Mouse (Mus musculus) liver, embryonic 18 days (tissue): Measurements from ENCODE around the gene Ptpn4. TPM values are rescaled to one million over a fixed set of nuclear protein-coding genes. Genes with fewer than 3 reads are reported as not detected.

ENCODE experiments used
- polyA plus RNA-seq: library from polyadenylated mRNA; depleted of rRNA; stranded (reverse); fragments of >200 nt; gene quantifications from 2 replicates; pipeline ENCODE4 v1.2.3, GENCODE M21; 2012; rRNA removed

The Ptpn4 gene
- polyA plus RNA-seq, result 1.4 TPM in 2 replicates

GRCm38 (mm10) chr1:119837035-119837751 lies at the start of gene Ptpn4:
Gene Ptpn4, minus strand, starts transcription at chr1:119837613.

GRCm38 (mm10) chr1:119648205-119649111 lies 189.0 kb downstream of the Ptpn4 start, which contains the start of gene Epb41l5:
Gene Epb41l5, minus strand, starts transcription at chr1:119649000.

Other genes with a start within 250 kb of the Ptpn4 start
- 16.1 and 18.5 TPM in 2 replicates for gene Epb41l5, start 188.6 kb downstream of the Ptpn4 start, polyA plus RNA-seq
- gene Tmem177, start 75.6 kb upstream of the Ptpn4 start, polyA plus RNA-seq, result 2.5 and 2.6 TPM in 2 replicates
- gene Cfap221, start 159.6 kb upstream of the Ptpn4 start, polyA plus RNA-seq, result 0.04 and 0.06 TPM in 2 replicates
- gene Sctr, start 169.3 kb upstream of the Ptpn4 start, polyA plus RNA-seq, result 0.11 and 0.12 TPM in 2 replicates
- 84.2 and 85.3 TPM in 2 replicates for gene Tmem37, start 236.5 kb upstream of the Ptpn4 start, polyA plus RNA-seq